Mouse (Mus musculus) lung, postnatal 4 days (tissue): ENCODE data around the gene Naa50.

Experiments
- DNase-seq, 2 experiments: peaks; one replicate each; pipeline ENCODE4 v3.0.0; 2021

Naa50 gene

DNA sequence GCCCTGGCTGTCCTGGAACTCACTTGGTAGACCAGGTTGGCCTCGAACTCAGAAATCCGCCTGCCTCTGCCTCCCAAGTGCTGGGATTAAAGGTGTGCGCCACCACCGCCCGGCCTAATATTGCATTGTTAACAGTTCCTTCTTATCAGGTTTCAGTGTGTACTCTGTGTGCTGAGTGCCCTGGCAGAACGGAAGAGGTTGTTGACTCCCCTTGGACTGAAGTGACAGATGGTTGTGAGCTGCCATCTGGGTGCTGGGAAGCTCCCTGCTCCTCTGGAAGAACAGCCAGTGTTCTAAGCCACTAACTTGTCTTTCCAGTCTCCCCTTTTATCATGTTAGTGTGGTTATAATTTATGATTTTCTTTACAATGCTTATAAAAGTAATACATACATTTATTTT, 64.7 kb downstream of the Naa50 start:
- DNase-seq: peak in 1 of 2 experiments; percentile 33

DNA sequence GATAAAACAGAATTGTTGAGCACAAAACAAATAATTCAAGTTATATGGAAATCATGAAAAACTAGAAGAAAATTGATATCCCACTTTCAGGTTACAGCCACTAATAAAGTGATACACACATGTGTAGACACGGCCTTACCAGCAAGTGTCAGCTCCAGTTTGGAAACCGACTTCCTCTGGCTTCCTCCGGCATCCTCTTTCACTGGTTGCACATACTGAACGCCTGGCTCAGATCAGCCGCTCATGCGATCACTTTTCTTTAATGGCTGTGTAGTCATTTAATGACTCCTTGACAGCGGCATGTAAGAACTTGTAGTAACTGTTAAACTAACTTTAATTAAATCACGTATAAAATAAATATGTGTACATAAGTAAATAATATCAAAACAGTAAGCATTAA, 66.3 kb downstream of the Naa50 start:
- no peak for DNase-seq

DNA sequence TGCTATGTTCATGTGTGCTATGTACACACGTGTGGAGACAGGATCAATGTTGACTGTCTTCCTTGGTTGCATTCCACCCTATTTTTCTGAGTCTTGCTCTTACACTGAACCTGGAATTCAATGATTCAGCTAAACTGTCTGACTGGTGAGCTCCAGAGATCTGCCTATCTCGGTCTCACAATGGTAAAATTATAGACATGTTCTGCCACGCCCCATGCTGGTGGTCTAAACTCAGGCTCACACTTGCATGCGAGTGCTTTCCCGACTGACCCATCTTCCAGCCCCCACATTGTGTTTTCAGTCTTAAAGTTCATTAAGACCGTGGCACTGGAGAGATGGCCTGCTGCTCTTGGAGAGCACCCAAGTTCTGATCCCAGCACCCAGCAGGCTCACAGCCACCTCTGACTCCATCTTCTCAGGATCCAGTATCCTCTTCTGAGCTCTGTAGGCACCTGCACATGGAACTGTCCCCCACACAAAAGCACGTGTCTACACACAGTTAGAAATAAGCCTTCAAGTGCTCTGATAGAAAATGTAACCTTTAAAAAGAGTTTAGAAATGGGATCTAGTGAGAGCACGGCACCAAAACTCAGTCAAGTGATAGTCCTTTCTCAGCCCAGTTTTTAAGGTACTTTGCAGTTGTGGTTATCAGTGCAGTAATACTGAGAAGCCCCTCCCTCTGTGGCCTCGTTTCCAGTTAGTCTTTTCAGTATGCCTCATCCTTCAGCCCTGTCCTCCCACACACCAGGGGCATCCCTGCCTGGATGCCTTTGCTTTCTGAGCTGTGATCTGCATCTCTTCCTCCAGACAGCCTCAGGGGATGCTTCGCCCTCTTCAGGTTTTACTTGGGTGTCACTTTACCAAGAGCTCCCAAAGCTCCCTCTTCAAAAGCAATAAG, 70.8 kb downstream of the Naa50 start:
- no peak for DNase-seq

DNA sequence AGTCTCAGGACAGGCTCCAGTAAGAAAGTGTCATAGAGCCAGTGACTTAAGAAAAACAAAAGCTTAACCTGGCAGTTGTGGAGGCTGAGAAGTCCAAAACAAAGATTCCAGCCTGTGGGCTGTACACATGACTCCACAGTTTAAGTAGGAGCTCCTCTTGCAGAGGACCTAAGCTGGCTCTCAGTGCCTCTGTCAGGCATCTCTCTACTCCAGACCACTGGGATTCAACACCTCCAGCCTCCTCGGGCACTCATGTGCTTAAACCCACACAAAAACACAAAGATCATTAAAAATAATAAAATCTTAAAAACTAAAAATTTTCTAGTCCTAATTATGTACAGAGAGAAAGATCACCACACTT, 71.4 kb downstream of the Naa50 start:
- DNase-seq: no peak

DNA sequence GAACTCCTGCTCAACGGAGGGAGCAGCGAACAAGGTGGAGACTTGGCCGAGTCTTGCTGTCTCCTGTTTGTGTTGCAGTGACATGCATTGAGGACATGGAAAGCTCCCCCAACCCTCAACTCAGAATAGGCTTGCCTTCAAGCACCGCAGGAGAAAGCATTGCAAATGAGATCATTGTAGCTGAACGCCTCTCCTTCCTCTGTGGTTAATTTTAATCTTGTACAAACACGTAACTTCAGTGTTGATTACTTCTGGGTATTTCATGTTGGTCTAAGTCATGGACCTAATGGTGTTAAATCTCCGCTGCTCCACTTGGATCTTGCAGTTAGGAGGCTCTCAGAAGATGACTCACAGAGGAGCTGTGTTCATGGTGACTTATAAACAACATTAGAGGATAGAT, 73.1 kb downstream of the Naa50 start:
- DNase-seq: no peak
